Mouse (Mus musculus) kidney, embryonic 16.5 days (tissue): ENCODE data around the gene Pced1a. TPM values are rescaled to one million over a fixed set of nuclear protein-coding genes. Genes with fewer than 3 reads are reported as not detected.

Source experiments
- ATAC-seq: fragments of 200-750 bp; cut with Nextera tagmentation; 2 replicates; pipeline ENCODE4 v1.8.0; 2017; ENCODE audit warnings: moderate TSS enrichment; ENCODE audit not compliant: low FRiP score, low TSS enrichment
- H3K27ac ChIP-seq: fragments of 300-500 bp; sonication (generic); 2 replicates; pipeline ENCODE4 v1.5.1; 2014; ENCODE audit warnings: low read length
- H3K27me3 ChIP-seq: fragments of 300-500 bp; sonication (generic); 2 replicates; pipeline ENCODE4 v1.6.1; 2014; ENCODE audit warnings: low read length, control low read depth, mixed read lengths; ENCODE audit not compliant: insufficient read depth
- H3K36me3 ChIP-seq: fragments of 300-500 bp; sonication (generic); 2 replicates; pipeline ENCODE4 v1.6.1; 2014; ENCODE audit warnings: low read length, control low read depth, mixed read lengths; ENCODE audit not compliant: insufficient read depth
- H3K4me1 ChIP-seq: fragments of 300-500 bp; sonication (generic); 2 replicates; pipeline ENCODE4 v1.6.1; 2014; ENCODE audit warnings: low read length, control low read depth, mixed read lengths; ENCODE audit not compliant: insufficient read depth
- H3K4me2 ChIP-seq: fragments of 300-500 bp; sonication (generic); replicated peaks from 2 replicates; pipeline ENCODE4 v1.6.1; 2014; ENCODE audit warnings: low read depth, low read length
- H3K4me3 ChIP-seq: fragments of 300-500 bp; sonication (generic); 2 replicates; pipeline ENCODE4 v1.5.1; 2014; ENCODE audit warnings: mild to moderate bottlenecking, low read length
- H3K9ac ChIP-seq: fragments of 300-500 bp; sonication (generic); replicated peaks from 2 replicates; pipeline ENCODE4 v1.6.1; 2014; ENCODE audit warnings: low read length
- H3K9me3 ChIP-seq: fragments of 300-500 bp; sonication (generic); 2 replicates; pipeline ENCODE4 v1.6.1; 2016; ENCODE audit warnings: low read length, control low read depth
- WGBS: fragments of 180-500 bp; shearing (Covaris S2); extraction: QIAGEN DNeasy Blood & Tissue Kit; methylation state at CpG from one replicate; pipeline ENCODE4 v1.1.7; 2014; 5-methylcytosine and 5-hydroxymethylcytosine counted together
- polyA plus RNA-seq: library from polyadenylated mRNA; unstranded; fragments of >200 nt; fragmentation: Nextera tagmentation; extraction: Ambion mirVana; gene quantifications from 2 replicates; pipeline ENCODE4 v1.2.1, GENCODE M21; 2015

Gene Pced1a
- polyA plus RNA-seq: 20.1 and 21.7 TPM in 2 replicates

GRCm38 (mm10) chr2:130424126-130424853 is at the start of gene Pced1a, which contains the start of gene Vps16:
Pced1a (minus strand) TSS chr2:130424701.
Vps16 (plus strand) TSS chr2:130424339.
- peak within 1 kb of the TSS; percentile 94 for H3K4me2 ChIP-seq
- under 1% methylated on average over 58 of the region's 58 CpGs for WGBS
- peak within 1 kb of the TSS; percentile 91 for H3K27ac ChIP-seq
- H3K4me3 ChIP-seq: peak within 1 kb of the TSS; percentile 95
- peaks cover 12% of the 10 kb centered on the region; the same call in 1 of the 2 replicates for H3K36me3 ChIP-seq
- peak; percentile 95 for ATAC-seq
- peaks cover 16% of the 10 kb centered on the region for H3K4me1 ChIP-seq
- no peaks in the 10 kb centered on the region for H3K9me3 ChIP-seq
- H3K27me3 ChIP-seq: no peaks in the 10 kb centered on the region
- peak within 1 kb of the TSS; percentile 93 for H3K9ac ChIP-seq

GRCm38 (mm10) chr2:130472908-130473510 is 48.5 kb upstream of the Pced1a start:
- Histone ChIP-seq H3K4me1 (no peaks in the 10 kb centered on the region), H3K4me2 (no peak overlapping the region), H3K27me3 (no peaks in the 10 kb centered on the region), H3K4me3 (no peak overlapping the region), H3K27ac (no peak overlapping the region), H3K9me3 (no peaks in the 10 kb centered on the region), H3K9ac (no peak overlapping the region), H3K36me3 (0 out of 2 replicates have a peak, but pooled peaks cover 5% of the 10 kb centered on the region)
- no peak for ATAC-seq
- WGBS: 72% methylated on average over 8 of the region's 8 CpGs

DNA sequence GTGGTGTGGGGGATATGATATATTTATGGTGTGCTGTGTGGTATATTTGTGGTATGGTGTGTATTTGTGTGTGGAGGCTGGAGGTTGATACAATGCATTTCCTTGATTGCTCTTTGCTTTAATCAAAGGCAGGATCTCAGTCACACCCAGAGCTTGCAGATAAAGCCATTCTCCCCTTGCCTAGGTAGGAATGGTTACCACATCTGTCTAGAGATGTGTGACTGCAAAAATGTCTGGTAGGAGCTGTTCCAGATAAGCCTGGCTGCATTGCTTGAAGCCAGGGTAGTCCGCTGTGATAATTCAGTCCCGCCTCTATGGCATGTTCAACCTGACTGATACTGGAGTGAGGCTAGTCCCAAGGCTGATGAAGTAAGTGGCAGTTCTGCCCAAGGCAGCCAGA is 45.4 kb upstream of the Pced1a start:
- Histone ChIP-seq H3K4me3 (no peak overlapping the region), H3K27me3 (no peaks in the 10 kb centered on the region), H3K9me3 (no peaks in the 10 kb centered on the region), H3K4me1 (no peaks in the 10 kb centered on the region), H3K9ac (no peak overlapping the region), H3K36me3 (no peaks in the 10 kb centered on the region), H3K4me2 (no peak overlapping the region), H3K27ac (no peak overlapping the region)
- no peak for ATAC-seq
- WGBS: 84% methylated on average over 2 of the region's 2 CpGs

GRCm38 (mm10) chr2:130469366-130469765 is 44.9 kb upstream of the Pced1a start:
- Histone ChIP-seq H3K36me3 (no peaks in the 10 kb centered on the region), H3K4me1 (no peaks in the 10 kb centered on the region), H3K27me3 (no peaks in the 10 kb centered on the region), H3K27ac (no peak overlapping the region), H3K4me3 (no peak overlapping the region), H3K4me2 (no peak overlapping the region), H3K9ac (no peak overlapping the region), H3K9me3 (no peaks in the 10 kb centered on the region)
- 74% methylated on average over 4 of the region's 4 CpGs for WGBS
- no peak for ATAC-seq

GRCm38 (mm10) chr2:130466438-130466837 is 41.9 kb upstream of the Pced1a start:
- Histone ChIP-seq H3K4me3 (no peak overlapping the region), H3K27ac (no peak overlapping the region), H3K4me2 (no peak overlapping the region), H3K27me3 (no peaks in the 10 kb centered on the region), H3K36me3 (no peaks in the 10 kb centered on the region), H3K9ac (no peak overlapping the region), H3K4me1 (no peaks in the 10 kb centered on the region; the same call in 1 of the 2 replicates), H3K9me3 (no peaks in the 10 kb centered on the region)
- 87% methylated on average over 1 of the region's 1 CpGs for WGBS
- ATAC-seq: no peak

GRCm38 (mm10) chr2:130461287-130462071 is 37.0 kb upstream of the Pced1a start:
- Histone ChIP-seq H3K27me3 (no peaks in the 10 kb centered on the region), H3K4me1 (peaks cover 3% of the 10 kb centered on the region; the same call in 1 of the 2 replicates), H3K36me3 (no peaks in the 10 kb centered on the region), H3K9ac (no peak overlapping the region), H3K27ac (no peak overlapping the region), H3K9me3 (no peaks in the 10 kb centered on the region), H3K4me3 (no peak overlapping the region), H3K4me2 (no peak overlapping the region; the same call in 1 of the 2 replicates)
- 49% methylated on average over 15 of the region's 15 CpGs for WGBS
- ATAC-seq: no peak

GRCm38 (mm10) chr2:130459576-130459975 is 35.1 kb upstream of the Pced1a start:
- 93% methylated on average over 3 of the region's 3 CpGs for WGBS
- H3K9ac ChIP-seq: no peak overlapping the region
- H3K27me3 ChIP-seq: no peaks in the 10 kb centered on the region
- no peak overlapping the region for H3K4me2 ChIP-seq
- ATAC-seq: no peak
- H3K9me3 ChIP-seq: no peaks in the 10 kb centered on the region
- H3K4me3 ChIP-seq: no peak overlapping the region
- peaks cover 6% of the 10 kb centered on the region; the same call in 1 of the 2 replicates for H3K4me1 ChIP-seq
- H3K36me3 ChIP-seq: no peaks in the 10 kb centered on the region
- no peak overlapping the region for H3K27ac ChIP-seq

- no peak overlapping the region for H3K4me3 ChIP-seq
Observed at GRCm38 (mm10) chr2:130457871-130458270, 33.4 kb upstream of the Pced1a start.

GRCm38 (mm10) chr2:130454748-130455370 is 30.4 kb upstream of the Pced1a start:
- WGBS: 83% methylated on average over 6 of the region's 6 CpGs
- Histone ChIP-seq H3K4me1 (peaks cover 25% of the 10 kb centered on the region), H3K4me2 (no peak overlapping the region), H3K4me3 (no peak overlapping the region), H3K27me3 (no peaks in the 10 kb centered on the region), H3K9me3 (no peaks in the 10 kb centered on the region), H3K36me3 (no peaks in the 10 kb centered on the region), H3K27ac (no peak overlapping the region), H3K9ac (no peak overlapping the region)
- ATAC-seq: no peak

More at GRCm38 (mm10) chr2:130457871-130458270, 33.4 kb upstream of the Pced1a start:
- peaks cover 8% of the 10 kb centered on the region for H3K4me1 ChIP-seq
- H3K9me3 ChIP-seq: no peaks in the 10 kb centered on the region
- H3K4me2 ChIP-seq: no peak overlapping the region
- no peaks in the 10 kb centered on the region for H3K27me3 ChIP-seq
- H3K36me3 ChIP-seq: no peaks in the 10 kb centered on the region
- 85% methylated on average over 3 of the region's 3 CpGs for WGBS
- ATAC-seq: no peak
- no peak overlapping the region for H3K9ac ChIP-seq
- no peak overlapping the region for H3K27ac ChIP-seq
